Mouse (Mus musculus) limb, embryonic 14.5 days (tissue): ENCODE results near the gene Adarb1. TPM values are rescaled to one million over a fixed set of nuclear protein-coding genes. Genes with fewer than 3 reads are reported as not detected.
A peak's percentile ranks its signal among the peaks of the same experiment; 100 is the strongest.

Experiments
- ATAC-seq: fragments of 200-750 bp; cut with Nextera tagmentation; 2 replicates; pipeline ENCODE4 v1.8.0; 2017; ENCODE audit warnings: low read depth, moderate number of reproducible peaks, moderate TSS enrichment; ENCODE audit not compliant: low FRiP score
- DNase-seq: peaks from one replicate; pipeline ENCODE4 v3.0.0-alpha.2; 2015; ENCODE audit warnings: low spot score
- H3K27ac ChIP-seq: fragments of 300-500 bp; sonication (generic); replicated peaks from 2 replicates; pipeline ENCODE4 v1.5.1; 2014; ENCODE audit warnings: low read depth, mild to moderate bottlenecking, low read length, moderate library complexity, mixed read lengths
- H3K27me3 ChIP-seq: fragments of 300-500 bp; sonication (generic); 2 replicates; pipeline ENCODE4 v1.6.1; 2014; ENCODE audit warnings: low read length, mixed read lengths; ENCODE audit not compliant: control insufficient read depth, insufficient read depth
- H3K36me3 ChIP-seq: fragments of 300-500 bp; sonication (generic); 2 replicates; pipeline ENCODE4 v1.6.1; 2014; ENCODE audit warnings: mild to moderate bottlenecking, low read length, moderate library complexity, mixed read lengths; ENCODE audit not compliant: control insufficient read depth, insufficient read depth
- H3K4me1 ChIP-seq: fragments of 300-500 bp; sonication (generic); 2 replicates; pipeline ENCODE4 v1.6.1; 2014; ENCODE audit warnings: antibody characterized with exemption, low read length, mixed read lengths; ENCODE audit not compliant: control insufficient read depth, insufficient read depth
- H3K4me2 ChIP-seq: fragments of 300-500 bp; sonication (generic); replicated peaks from 2 replicates; pipeline ENCODE4 v1.6.1; 2014; ENCODE audit warnings: low read depth, mild to moderate bottlenecking, low read length, moderate library complexity; ENCODE audit not compliant: severe bottlenecking
- H3K4me3 ChIP-seq: fragments of 300-500 bp; sonication (generic); replicated peaks from 2 replicates; pipeline ENCODE4 v1.5.1; 2014; ENCODE audit warnings: low read length
- H3K9ac ChIP-seq: fragments of 300-500 bp; sonication (generic); 2 replicates; pipeline ENCODE4 v1.6.1; 2014; ENCODE audit warnings: mild to moderate bottlenecking, low read depth, low read length, moderate library complexity; ENCODE audit not compliant: severe bottlenecking
- H3K9me3 ChIP-seq: fragments of 300-500 bp; sonication (generic); 2 replicates; pipeline ENCODE4 v1.6.1; 2016; ENCODE audit warnings: low read length; ENCODE audit not compliant: control insufficient read depth
- POLR2A ChIP-seq: fragments of 200-500 bp; IDR thresholded peaks from 2 replicates; pipeline ENCODE4 v1.8.0; 2012; ENCODE audit warnings: inconsistent platforms, mild to moderate bottlenecking, moderate library complexity, borderline replicate concordance; ENCODE audit not compliant: insufficient read depth, insufficient read length; ENCODE audit errors: extremely low read depth
- WGBS: fragments of 180-500 bp; shearing (Covaris S2); extraction: QIAGEN DNeasy Blood & Tissue Kit; methylation state at CpG from one replicate; pipeline ENCODE4 v1.1.7; 2014; 5-methylcytosine and 5-hydroxymethylcytosine counted together
- polyA plus RNA-seq, 2 experiments: library from polyadenylated mRNA; depleted of rRNA in 1 of 2; stranded (reverse) in 1 of 2; unstranded in 1 of 2; fragments of >200 nt; fragmentation: Nextera tagmentation in 1 of 2; extraction: Ambion mirVana in 1 of 2; gene quantifications; 2 replicates each; pipeline versions ENCODE4 v1.2.1 to v1.2.3; 2012 to 2014

The Adarb1 gene
- polyA plus RNA-seq, 2 experiments, result 3.5 to 7.4 TPM

- Histone ChIP-seq H3K27me3 (no peaks in the 10 kb centered on the region), H3K4me2 (peak overlapping the region; percentile 47), H3K4me3 (peak overlapping the region; percentile 19), H3K9me3 (peaks cover 15% of the 10 kb centered on the region; the same call in 1 of the 2 replicates), H3K9ac (peak overlapping the region; percentile 43), H3K27ac (0 out of 2 replicates have a peak overlapping the region, but pooled peaks have one; percentile 14), H3K4me1 (peaks cover 17% of the 10 kb centered on the region), H3K36me3 (no peaks in the 10 kb centered on the region)
- TF ChIP-seq POLR2A, result no peak
- 13% methylated on average over 23 of the region's 23 CpGs for WGBS
- peak; percentile 76 for ATAC-seq
- no peak for DNase-seq
These were observed 31.5 kb upstream of the Adarb1 start for GRCm38 (mm10) chr10:77449315-77450158.

DNA sequence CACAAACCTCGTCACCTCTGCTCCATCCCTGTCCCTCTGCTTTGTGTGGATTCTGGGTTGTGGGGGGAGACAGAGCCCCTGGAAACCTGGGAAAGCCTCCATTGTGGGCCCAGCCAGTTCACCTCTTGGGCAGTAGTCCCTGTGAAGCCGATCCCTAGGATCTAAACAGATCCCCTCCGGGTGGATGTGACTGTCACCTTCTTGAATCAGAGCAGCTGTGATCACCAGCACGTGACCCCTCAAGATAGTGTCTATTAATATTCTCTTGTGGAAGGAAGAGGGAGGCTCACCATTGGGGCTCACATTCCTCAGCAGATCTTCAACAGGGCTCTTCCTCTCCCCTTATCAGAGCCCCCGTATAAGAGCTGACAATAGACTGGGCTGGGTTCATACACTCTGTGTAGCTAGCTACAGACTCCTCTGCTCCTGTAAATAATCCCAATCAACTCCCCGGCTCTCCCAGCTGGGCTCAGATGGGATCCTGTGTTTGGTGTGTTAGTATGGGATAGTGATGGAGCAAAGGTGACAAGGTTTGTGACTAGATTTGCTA is 30.7 kb upstream of the Adarb1 start:
- peak overlapping the region; percentile 19; the same call in 1 of the 2 replicates for H3K4me3 ChIP-seq
- WGBS, result 59% methylated on average over 6 of the region's 6 CpGs
- DNase-seq (no peak), ATAC-seq (no peak)
- H3K4me2 ChIP-seq, result peak overlapping the region; percentile 47
- TF ChIP-seq POLR2A, result no peak
- H3K9me3 ChIP-seq, result peaks cover 15% of the 10 kb centered on the region; the same call in 1 of the 2 replicates
- H3K9ac ChIP-seq, result peak overlapping the region; percentile 43
- 0 out of 2 replicates have a peak overlapping the region, but pooled peaks have one; percentile 14 for H3K27ac ChIP-seq
- no peaks in the 10 kb centered on the region for H3K36me3 ChIP-seq
- H3K4me1 ChIP-seq, result peaks cover 17% of the 10 kb centered on the region
- no peaks in the 10 kb centered on the region for H3K27me3 ChIP-seq

DNA sequence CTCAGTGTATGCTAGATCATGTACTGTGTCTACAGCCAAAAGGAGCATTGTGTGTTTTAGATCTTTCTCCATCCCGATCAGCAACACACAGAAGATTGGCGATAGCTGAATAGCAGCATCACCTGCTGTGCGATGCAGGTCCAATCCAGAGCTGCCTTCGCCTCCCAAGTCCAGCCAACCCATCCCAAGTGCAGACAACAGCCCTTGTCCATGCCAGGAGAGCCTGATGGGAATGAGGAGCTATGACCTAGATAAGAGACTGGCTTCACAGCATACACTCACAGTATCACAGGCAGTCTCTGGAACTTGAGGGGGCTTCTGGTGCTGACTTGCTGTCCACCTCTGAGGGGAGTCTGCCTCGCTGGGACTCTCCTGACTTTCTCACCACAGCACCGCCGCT is 30.1 kb upstream of the Adarb1 start:
- Histone ChIP-seq H3K27ac (no peak overlapping the region), H3K9me3 (peaks cover 14% of the 10 kb centered on the region; the same call in 1 of the 2 replicates), H3K4me2 (no peak overlapping the region), H3K4me1 (peaks cover 17% of the 10 kb centered on the region), H3K36me3 (no peaks in the 10 kb centered on the region), H3K27me3 (no peaks in the 10 kb centered on the region), H3K9ac (no peak overlapping the region), H3K4me3 (no peak overlapping the region)
- DNase-seq, result no peak
- 84% methylated on average over 7 of the region's 7 CpGs for WGBS
- ATAC-seq, result no peak
- no peak for TF ChIP-seq POLR2A

- DNase-seq (no peak), ATAC-seq (no peak)
- no peak overlapping the region for H3K4me2 ChIP-seq
- no peaks in the 10 kb centered on the region for H3K27me3 ChIP-seq
- H3K27ac ChIP-seq, result no peak overlapping the region
- H3K9ac ChIP-seq, result no peak overlapping the region
- no peak for TF ChIP-seq POLR2A
- 6% methylated on average over 2 of the region's 2 CpGs for WGBS
- H3K4me3 ChIP-seq, result no peak overlapping the region
- peaks cover 17% of the 10 kb centered on the region for H3K4me1 ChIP-seq
- H3K36me3 ChIP-seq, result no peaks in the 10 kb centered on the region
- peaks cover 10% of the 10 kb centered on the region; the same call in 1 of the 2 replicates for H3K9me3 ChIP-seq
These were observed 29.7 kb upstream of the Adarb1 start for GRCm38 (mm10) chr10:77447755-77448154.

- no peak for TF ChIP-seq POLR2A
- no peaks in the 10 kb centered on the region for H3K27me3 ChIP-seq
- WGBS, result 64% methylated on average over 4 of the region's 4 CpGs
- no peaks in the 10 kb centered on the region for H3K36me3 ChIP-seq
- ATAC-seq (no peak), DNase-seq (no peak)
- no peak overlapping the region for H3K27ac ChIP-seq
- H3K9ac ChIP-seq, result no peak overlapping the region
- H3K9me3 ChIP-seq, result peaks cover 7% of the 10 kb centered on the region; the same call in 1 of the 2 replicates
- H3K4me2 ChIP-seq, result no peak overlapping the region
- H3K4me3 ChIP-seq, result no peak overlapping the region
- H3K4me1 ChIP-seq, result peaks cover 6% of the 10 kb centered on the region
These were observed 24.2 kb upstream of the Adarb1 start for GRCm38 (mm10) chr10:77442250-77442649.
